Mouse (Mus musculus) ES-E14 (cell line): ENCODE data around the gene Tmem268. TPM values are rescaled to one million over a fixed set of nuclear protein-coding genes. Genes with fewer than 3 reads are reported as not detected.

ENCODE experiments used
- DNase-seq: peaks from one replicate; pipeline ENCODE4 v3.0.0-alpha.2; 2013; ENCODE audit warnings: low read depth, low spot score
- H3K27ac ChIP-seq: 2 replicates; pipeline ENCODE4 v1.5.1; 2012; ENCODE audit warnings: low read depth, mild to moderate bottlenecking, low read length, moderate library complexity, mixed read lengths; ENCODE audit not compliant: poor library complexity, insufficient read depth, severe bottlenecking
- H3K36me3 ChIP-seq: 2 replicates; pipeline ENCODE4 v1.6.1; 2012; ENCODE audit warnings: mild to moderate bottlenecking, low read length, moderate library complexity, mixed read lengths; ENCODE audit not compliant: control insufficient read depth, poor library complexity, insufficient read depth, severe bottlenecking
- H3K4me1 ChIP-seq, 2 experiments: fragments of 150-350 bp in 1 of 2; sonication (generic) in 1 of 2; 2 replicates each; pipeline ENCODE4 v1.6.1; 2012; ENCODE audit warnings: low read length in 2 of 2, mild to moderate bottlenecking in 1 of 2, mixed read lengths in 1 of 2; ENCODE audit not compliant: control insufficient read depth in 2 of 2, insufficient read depth in 2 of 2, poor library complexity in 1 of 2
- H3K4me3 ChIP-seq, 2 experiments: fragments of 150-350 bp in 1 of 2; sonication (generic) in 1 of 2; 2 replicates each; pipeline ENCODE4 v1.5.1; 2012; ENCODE audit warnings: low read length in 2 of 2, low read depth in 1 of 2, mild to moderate bottlenecking in 1 of 2, mixed read lengths in 1 of 2; ENCODE audit not compliant: insufficient read depth in 1 of 2, poor library complexity in 1 of 2, severe bottlenecking in 1 of 2
- H3K9ac ChIP-seq: 2 replicates; pipeline ENCODE4 v1.6.1; 2012; ENCODE audit warnings: low read depth, mild to moderate bottlenecking, low read length, mixed read lengths; ENCODE audit not compliant: poor library complexity, insufficient read depth, severe bottlenecking
- H3K9me3 ChIP-seq: fragments of 150-350 bp; sonication (generic); 2 replicates; pipeline ENCODE4 v1.6.1; 2012; ENCODE audit warnings: low read depth, mild to moderate bottlenecking, low read length; ENCODE audit not compliant: control insufficient read depth, insufficient read depth
- CHD2 ChIP-seq: IDR thresholded peaks from 2 replicates; pipeline ENCODE4 v1.6.1; 2014; ENCODE audit warnings: mild to moderate bottlenecking, low read depth, low read length, inconsistent platforms
- HCFC1 ChIP-seq: IDR thresholded peaks from 2 replicates; pipeline ENCODE4 v1.6.1; 2012; ENCODE audit warnings: low read length, inconsistent platforms, borderline replicate concordance; ENCODE audit not compliant: insufficient read depth
- MAFK ChIP-seq: IDR thresholded peaks from 2 replicates; pipeline ENCODE4 v1.6.1; 2014; ENCODE audit warnings: mild to moderate bottlenecking, low read depth, low read length, inconsistent platforms; ENCODE audit not compliant: insufficient read depth
- ZC3H11A ChIP-seq: IDR thresholded peaks from 2 replicates; pipeline ENCODE4 v1.6.1; 2012; ENCODE audit warnings: low read depth, mild to moderate bottlenecking, inconsistent platforms, low read length, borderline replicate concordance
- ZNF384 ChIP-seq: IDR thresholded peaks from 2 replicates; pipeline ENCODE4 v1.6.1; 2012; ENCODE audit warnings: low read depth, low read length, inconsistent platforms
- in situ Hi-C, 2 experiments: fragments of 600-800 bp; cut with MboI; formaldehyde crosslinking; loops; one replicate each; pipeline ENCODE4 v1.15.1; 2025; ENCODE audit warnings: low sequenced_read_pairs in 2 of 2, inconsistent platforms in 1 of 2; ENCODE audit not compliant: unreplicated experiment in 2 of 2
- total RNA-seq: library from RNA; depleted of rRNA; stranded (reverse); fragments of 300-350 nt; gene quantifications from 2 replicates; pipeline ENCODE4 v1.2.3, GENCODE M21; 2012

The Tmem268 gene
- total RNA-seq, 1 experiment, result 4.1 TPM

DNA sequence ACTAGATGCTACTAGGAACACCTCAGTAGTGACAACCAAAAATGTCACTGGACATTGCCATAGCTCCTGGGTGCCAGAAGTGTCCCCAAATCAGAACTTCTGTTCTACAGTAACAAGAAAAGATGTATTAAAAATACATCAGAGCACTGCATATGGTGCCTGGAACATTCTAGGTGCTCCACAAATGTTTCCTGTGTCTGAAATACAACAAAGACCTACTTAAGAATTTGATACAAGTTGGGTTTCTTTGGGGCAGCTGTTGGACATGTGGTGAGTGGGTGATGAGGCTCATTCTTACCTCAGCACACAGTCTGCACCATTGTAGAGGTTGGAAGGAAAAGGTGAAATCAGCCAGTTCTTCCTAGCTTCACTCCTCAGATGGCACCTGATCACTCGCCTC lies 5.7 kb upstream of the Tmem268 start:
- Histone ChIP-seq H3K36me3 (peaks cover 17% of the 10 kb centered on the region), H3K9me3 (no peaks in the 10 kb centered on the region), H3K4me1 (peaks cover 0 to 11% of the 10 kb centered on the region in 2 experiments; a peak in 2 of 4 replicates), H3K9ac (no peak overlapping the region), H3K27ac (no peak overlapping the region), H3K4me3 (no peak overlapping the region)
- TF ChIP-seq ZNF384 (no peak), CHD2 (no peak), ZC3H11A (no peak)
- no peak for DNase-seq
- in situ Hi-C loops, result no loop called here

GRCm38 (mm10) chr4:63553789-63554576 lies 4.6 kb upstream of the Tmem268 start:
- no peak for DNase-seq
- Histone ChIP-seq H3K36me3 (peaks cover 16% of the 10 kb centered on the region), H3K27ac (no peak overlapping the region), H3K9ac (no peak overlapping the region), H3K4me3 (no peak overlapping the region), H3K9me3 (no peaks in the 10 kb centered on the region), H3K4me1 (peaks cover 2 to 11% of the 10 kb centered on the region in 2 experiments; a peak in 3 of 4 replicates)
- no peak for TF ChIP-seq ZNF384
- TF ChIP-seq CHD2, result no peak
- TF ChIP-seq HCFC1, result no peak
- TF ChIP-seq MAFK, result no peak
- TF ChIP-seq ZC3H11A, result no peak
- in situ Hi-C loops, result no loop called here

GRCm38 (mm10) chr4:63554616-63555015 lies 4.0 kb upstream of the Tmem268 start:
- H3K9me3 ChIP-seq, result no peaks in the 10 kb centered on the region
- H3K27ac ChIP-seq, result no peak overlapping the region
- peaks cover 12% of the 10 kb centered on the region for H3K36me3 ChIP-seq
- TF ChIP-seq MAFK, result no peak
- TF ChIP-seq CHD2, result no peak
- no peak for TF ChIP-seq ZNF384
- no peak for TF ChIP-seq ZC3H11A
- H3K4me3 ChIP-seq, result no peak overlapping the region
- no peak for DNase-seq
- H3K4me1 ChIP-seq, result peaks cover 2 to 13% of the 10 kb centered on the region in 2 experiments; a peak in 3 of 4 replicates
- H3K9ac ChIP-seq, result no peak overlapping the region
- in situ Hi-C loops, result no loop called here

DNA sequence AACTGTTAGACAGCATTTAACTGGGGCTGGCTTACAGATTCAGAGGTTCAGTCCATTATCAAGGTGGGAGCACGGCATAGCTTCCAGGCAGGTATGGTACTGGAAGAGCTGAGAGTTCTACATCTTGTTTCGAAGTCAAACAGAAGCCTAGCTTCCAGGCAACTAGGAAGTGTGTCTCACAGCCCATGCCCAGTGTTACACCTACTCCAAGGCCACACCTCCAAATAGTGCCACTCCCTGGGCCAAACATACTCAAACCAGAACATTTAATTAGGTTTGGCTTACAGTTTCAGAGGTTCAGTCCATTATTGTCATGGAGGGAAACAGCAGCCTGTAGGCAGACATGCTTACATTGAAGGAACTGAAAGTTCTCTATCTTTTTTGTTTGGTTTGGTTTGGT lies 3.5 kb upstream of the Tmem268 start:
- in situ Hi-C loops, result no loop called here
- Histone ChIP-seq H3K4me1 (peaks cover 2 to 18% of the 10 kb centered on the region in 2 experiments; a peak in 3 of 4 replicates), H3K9me3 (no peaks in the 10 kb centered on the region), H3K36me3 (peaks cover 10% of the 10 kb centered on the region), H3K9ac (no peak overlapping the region; the same call in 1 of the 2 replicates), H3K27ac (no peak overlapping the region), H3K4me3 (no peak overlapping the region)
- no peak for DNase-seq
- TF ChIP-seq CHD2, result no peak
- TF ChIP-seq HCFC1, result no peak
- TF ChIP-seq ZNF384, result no peak
- TF ChIP-seq MAFK, result no peak
- TF ChIP-seq ZC3H11A, result no peak

DNA sequence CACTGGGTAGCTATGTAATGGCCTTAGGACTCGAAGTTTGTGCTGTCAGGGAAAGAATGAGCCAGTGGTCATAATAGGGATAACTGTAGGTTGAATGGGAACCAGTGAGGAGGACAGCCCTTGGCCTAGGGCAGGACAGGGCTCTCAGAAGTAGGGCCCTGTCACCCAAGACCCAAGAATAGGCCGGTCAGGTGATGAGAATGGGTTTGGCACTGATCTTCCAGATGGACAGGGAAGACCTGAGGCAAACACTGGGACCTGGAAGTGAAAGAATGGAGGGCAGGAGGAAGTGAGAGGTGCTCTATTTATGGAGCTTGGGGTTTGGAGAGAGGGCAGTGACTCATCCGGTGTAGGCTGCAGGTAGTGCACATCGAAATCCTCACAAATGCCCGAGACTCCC lies 1.9 kb upstream of the Tmem268 start:
- Histone ChIP-seq H3K9me3 (no peaks in the 10 kb centered on the region), H3K9ac (no peak overlapping the region), H3K4me1 (peaks cover 2 to 18% of the 10 kb centered on the region in 2 experiments; a peak in 3 of 4 replicates), H3K4me3 (no peak overlapping the region), H3K36me3 (peaks cover 7% of the 10 kb centered on the region; the same call in 1 of the 2 replicates), H3K27ac (no peak overlapping the region)
- TF ChIP-seq ZC3H11A, result no peak
- no peak for TF ChIP-seq ZNF384
- no peak for TF ChIP-seq HCFC1
- TF ChIP-seq MAFK, result no peak
- TF ChIP-seq CHD2, result no peak
- no peak for DNase-seq
- in situ Hi-C loops, result no loop called here
